Mouse (Mus musculus) adrenal gland, postnatal 10 days (tissue): ENCODE results near the gene Stat3. TPM values are rescaled to one million over a fixed set of nuclear protein-coding genes. Genes with fewer than 3 reads are reported as not detected.

Experiments
- DNase-seq: peaks from one replicate; pipeline ENCODE4 v3.0.0; 2021; ENCODE audit warnings: mixed read lengths
- total RNA-seq, 2 experiments: library from RNA; stranded (reverse); gene quantifications; 2 replicates each; pipeline ENCODE4 v1.2.3; 2021

The Stat3 gene
- total RNA-seq, 2 experiments from 2014 or later: 68.2 to 75.6 TPM

- DNase-seq: no peak
Measured at GRCm38 (mm10) chr11:100852088-100852487, 87.3 kb downstream of the Stat3 start.

GRCm38 (mm10) chr11:100850778-100851528 is 88.4 kb downstream of the Stat3 start:
- peak; percentile 86 for DNase-seq

GRCm38 (mm10) chr11:100850038-100850777 is 89.1 kb downstream of the Stat3 start, which contains the start of gene Stat5b:
Stat5b (minus strand) TSS chr11:100850724.
- DNase-seq: peak; percentile 87

GRCm38 (mm10) chr11:100849456-100850037 is 89.8 kb downstream of the Stat3 start:
- DNase-seq: no peak

- no peak for DNase-seq
Measured at GRCm38 (mm10) chr11:100848789-100849379, 90.5 kb downstream of the Stat3 start.

DNA sequence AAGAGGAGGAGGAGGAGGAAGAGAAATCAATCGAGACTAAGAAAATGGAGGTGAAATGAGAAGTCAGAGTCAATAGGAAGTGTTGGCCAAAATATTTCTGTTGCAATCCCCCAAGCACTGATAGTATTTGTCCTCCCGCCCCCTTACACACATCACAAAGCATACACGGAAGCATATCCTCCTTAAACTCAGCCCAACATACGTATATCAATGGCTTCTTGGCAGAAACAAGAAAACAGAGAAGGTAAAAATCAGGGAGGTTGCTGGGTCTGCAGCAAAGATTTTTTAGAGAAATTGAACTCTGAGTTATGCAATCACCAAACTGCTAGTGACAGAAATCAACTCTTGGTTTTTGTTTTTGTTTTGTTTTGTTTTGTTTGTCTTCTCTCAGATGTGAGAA is 91.3 kb downstream of the Stat3 start:
- no peak for DNase-seq

- DNase-seq: no peak
Measured at GRCm38 (mm10) chr11:100847572-100847971, 91.8 kb downstream of the Stat3 start.

- DNase-seq: no peak
Measured at GRCm38 (mm10) chr11:100845793-100846192, 93.5 kb downstream of the Stat3 start.

DNA sequence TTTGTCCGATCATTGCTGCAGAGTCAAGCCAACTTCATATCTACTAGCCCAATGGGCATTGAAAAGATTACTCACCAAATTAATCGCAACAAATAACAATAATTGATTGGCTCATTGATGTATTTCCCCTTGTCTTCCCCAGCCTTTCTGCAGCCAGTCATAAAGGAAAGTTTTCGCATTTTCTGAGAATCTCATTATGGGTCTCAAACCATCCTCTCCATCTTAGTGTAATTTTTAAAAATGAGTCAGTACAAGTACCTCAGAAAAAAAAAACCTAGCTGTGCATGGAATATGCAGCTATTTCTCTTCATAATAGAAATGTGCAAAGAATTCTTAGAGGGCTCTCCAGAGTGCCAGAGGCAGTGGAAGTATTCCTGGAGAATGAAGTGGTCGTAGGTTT is 95.2 kb downstream of the Stat3 start:
- DNase-seq: no peak

- DNase-seq: no peak
Measured at GRCm38 (mm10) chr11:100843070-100843669, 96.2 kb downstream of the Stat3 start.

DNA sequence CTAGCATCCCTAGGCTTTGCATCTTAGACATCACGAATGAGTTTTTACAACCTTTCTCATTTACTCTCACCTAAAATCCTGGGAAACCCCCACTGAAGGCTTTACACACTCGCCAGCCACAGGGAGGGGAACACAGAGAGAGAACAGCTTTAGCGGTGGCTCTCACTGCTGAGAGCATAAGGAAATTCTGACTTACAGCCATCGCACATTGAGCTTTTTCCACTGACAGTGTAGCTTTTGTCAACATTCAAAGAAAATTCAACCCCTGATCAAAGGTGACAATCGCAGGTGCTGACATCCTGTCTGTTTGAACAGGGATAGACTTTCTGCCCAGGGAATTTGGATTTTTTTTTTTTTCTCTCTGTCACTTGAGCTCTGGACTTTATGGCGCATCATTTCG is 97.3 kb downstream of the Stat3 start:
- DNase-seq: no peak

GRCm38 (mm10) chr11:100840866-100841265 is 98.5 kb downstream of the Stat3 start:
- DNase-seq: no peak

DNA sequence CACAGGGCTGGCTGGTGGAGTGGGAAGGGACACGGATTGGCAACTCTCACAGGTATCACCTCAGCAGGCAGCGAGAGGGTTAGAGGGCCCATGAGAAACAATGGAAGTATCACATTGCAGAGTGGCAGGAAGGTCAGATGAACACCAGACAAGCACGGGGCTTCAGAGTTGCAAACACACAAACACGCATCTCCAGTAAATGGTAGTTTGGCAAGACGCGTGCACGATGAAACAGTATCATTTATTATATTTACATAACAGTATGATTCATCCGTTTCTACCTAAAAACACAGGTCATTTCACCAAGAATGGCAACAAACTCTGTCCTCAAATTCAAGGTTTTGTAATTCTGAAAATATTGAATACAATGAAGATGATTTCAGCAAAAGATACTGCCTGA is 99.8 kb downstream of the Stat3 start:
- no peak for DNase-seq

GRCm38 (mm10) chr11:100838894-100839293 is 100.4 kb downstream of the Stat3 start:
- DNase-seq: no peak

DNA sequence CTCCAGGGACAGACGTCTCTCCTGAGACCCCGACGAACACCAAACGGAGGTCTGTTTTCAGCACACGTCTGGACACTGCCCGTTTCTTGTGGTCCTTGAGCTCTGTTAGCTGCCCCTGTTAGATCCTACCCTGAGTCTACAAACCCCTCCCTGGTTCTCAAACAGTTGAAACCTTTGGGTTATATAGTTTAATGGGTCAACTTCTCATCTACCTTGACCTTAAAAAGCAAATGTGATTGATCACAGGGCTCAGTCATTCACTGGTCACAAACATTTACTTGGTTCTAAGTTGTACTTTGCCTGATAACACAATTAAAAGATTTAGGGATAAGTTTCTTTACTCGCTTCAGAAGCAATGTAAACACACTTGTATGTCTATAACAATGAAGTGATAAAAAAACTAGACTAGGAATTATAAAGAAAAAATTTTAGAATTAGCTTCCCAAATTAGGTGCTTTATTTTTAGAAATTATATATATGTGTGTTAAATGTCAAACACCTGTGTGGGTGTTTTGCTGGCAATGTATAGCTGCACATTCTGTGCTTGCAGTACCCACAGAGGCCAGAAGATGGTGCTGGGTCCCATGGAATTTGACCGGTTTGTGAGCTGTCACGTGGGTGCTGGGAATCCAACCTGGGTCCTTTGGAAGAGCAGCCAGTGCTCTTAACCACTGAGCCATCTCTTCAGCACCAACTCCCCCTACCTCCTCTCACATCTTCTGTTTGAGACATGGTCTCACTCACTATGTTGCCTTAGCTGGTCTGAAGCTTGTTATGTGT is 102.2 kb downstream of the Stat3 start:
- no peak for DNase-seq

Other genes starting within 250 kb of the Stat3 start
- gene Zfp385c, start 247.1 kb downstream of the Stat3 start, total RNA-seq: under 1 TPM; 0.42 to 0.67 TPM
- gene Dhx58, start 235.3 kb downstream of the Stat3 start, total RNA-seq: 1 to 10 TPM; 6.0 to 9.4 TPM
- gene Kat2a, start 227.1 kb downstream of the Stat3 start, total RNA-seq: 10 to 100 TPM; 33.1 to 42.4 TPM
- under 1 TPM in 1 of 2 experiments, not detected in 1; 0.64 TPM for gene Hspb9, start 225.7 kb downstream of the Stat3 start, total RNA-seq
- gene Rab5c, start 201.3 kb downstream of the Stat3 start, total RNA-seq: 100 to 1,000 TPM; 182 to 183 TPM
- under 1 TPM; 0.12 to 0.15 TPM for gene Kcnh4, start 179.6 kb downstream of the Stat3 start, total RNA-seq
- not detected for gene Hcrt, start 176.6 kb downstream of the Stat3 start, total RNA-seq
- gene Ghdc, start 168.6 kb downstream of the Stat3 start, total RNA-seq: 10 to 100 TPM; 14.1 to 15.7 TPM
- 10 to 100 TPM; 60.7 to 72.7 TPM for gene Stat5b, start 88.8 kb downstream of the Stat3 start, total RNA-seq
- 10 to 100 TPM; 37.1 to 52.7 TPM for gene Stat5a, start 80.2 kb downstream of the Stat3 start, total RNA-seq
- gene Cavin1, start 31.3 kb upstream of the Stat3 start, total RNA-seq: 100 to 1,000 TPM; 327 to 368 TPM
- gene Atp6v0a1, start 69.9 kb upstream of the Stat3 start, total RNA-seq: 10 to 100 TPM; 93.4 to 95.8 TPM
- 10 to 100 TPM; 27.3 to 28.2 TPM for gene Naglu, start 130.5 kb upstream of the Stat3 start, total RNA-seq
- under 1 TPM; 0.45 to 0.67 TPM for gene Hsd17b1, start 138.9 kb upstream of the Stat3 start, total RNA-seq
- 100 to 1,000 TPM in 1 of 2 experiments, 10 to 100 TPM in 1; 98.0 to 102 TPM for gene Coasy, start 143.0 kb upstream of the Stat3 start, total RNA-seq
- 10 to 100 TPM; 32.9 to 35.0 TPM for gene Mlx, start 147.7 kb upstream of the Stat3 start, total RNA-seq
- gene Psmc3ip, start 155.9 kb upstream of the Stat3 start, total RNA-seq: 1 to 10 TPM; 6.6 to 7.1 TPM
- 10 to 100 TPM; 50.8 to 53.2 TPM for gene Retreg3, start 180.4 kb upstream of the Stat3 start, total RNA-seq
- 10 to 100 TPM; 42.6 to 44.6 TPM for gene Tubg1, start 180.4 kb upstream of the Stat3 start, total RNA-seq
- 1 to 10 TPM; 6.9 to 7.2 TPM for gene Tubg2, start 216.4 kb upstream of the Stat3 start, total RNA-seq
- gene Cntnap1, start 231.0 kb upstream of the Stat3 start, total RNA-seq: 10 to 100 TPM; 12.1 to 15.9 TPM
- gene Plekhh3, start 231.8 kb upstream of the Stat3 start, total RNA-seq: 10 to 100 TPM; 26.2 to 40.8 TPM
- gene Ccr10, start 235.9 kb upstream of the Stat3 start, total RNA-seq: under 1 TPM; 0.78 to 1.00 TPM